Mouse (Mus musculus): Measurements from ENCODE around the gene Ppp1r21.

The Ppp1r21 gene

GRCm38 (mm10) chr17:88529519-88530235 is at the start of gene Ppp1r21:
Gene Ppp1r21 (plus strand): TSS chr17:88530118.
- DNase-seq (ENCODE audit: low spot score in 2 of 2) = peak; percentile 98 to 99

GRCm38 (mm10) chr17:88480369-88480768 is 49.5 kb upstream of the Ppp1r21 start:
- DNase-seq (ENCODE audit: low spot score in 2 of 2) = no peak

- no peak for DNase-seq (ENCODE audit: low spot score in 2 of 2)
These were observed 48.9 kb upstream of the Ppp1r21 start for GRCm38 (mm10) chr17:88481062-88481461.

GRCm38 (mm10) chr17:88481587-88481986 is 48.3 kb upstream of the Ppp1r21 start:
- no peak for DNase-seq (ENCODE audit: low spot score in 2 of 2)

GRCm38 (mm10) chr17:88484539-88484938 is 45.4 kb upstream of the Ppp1r21 start:
- no peak for DNase-seq (ENCODE audit: low spot score in 2 of 2)

- no peak for DNase-seq (ENCODE audit: low spot score in 2 of 2)
These were observed 45.0 kb upstream of the Ppp1r21 start for GRCm38 (mm10) chr17:88484951-88485350.

GRCm38 (mm10) chr17:88490546-88490945 is 39.4 kb upstream of the Ppp1r21 start:
- no peak for DNase-seq (ENCODE audit: low spot score in 2 of 2)

GRCm38 (mm10) chr17:88491366-88492106 is 38.4 kb upstream of the Ppp1r21 start:
- DNase-seq (ENCODE audit: low spot score in 2 of 2) = no peak

- no peak for DNase-seq (ENCODE audit: low spot score in 2 of 2)
These were observed 37.8 kb upstream of the Ppp1r21 start for GRCm38 (mm10) chr17:88492107-88492460.

- no peak for DNase-seq (ENCODE audit: low spot score in 2 of 2)
These were observed 36.4 kb upstream of the Ppp1r21 start for GRCm38 (mm10) chr17:88493551-88493950.

- no peak for DNase-seq (ENCODE audit: low spot score in 2 of 2)
These were observed 35.7 kb upstream of the Ppp1r21 start for GRCm38 (mm10) chr17:88494121-88494771.

- no peak for DNase-seq (ENCODE audit: low spot score in 2 of 2)
These were observed 35.2 kb upstream of the Ppp1r21 start for GRCm38 (mm10) chr17:88494772-88495132.

GRCm38 (mm10) chr17:88498090-88498682 is 31.7 kb upstream of the Ppp1r21 start:
- no peak for DNase-seq (ENCODE audit: low spot score in 2 of 2)

- no peak for DNase-seq (ENCODE audit: low spot score in 2 of 2)
These were observed 25.9 kb upstream of the Ppp1r21 start for GRCm38 (mm10) chr17:88504056-88504455.

- no peak for DNase-seq (ENCODE audit: low spot score in 2 of 2)
These were observed 24.6 kb upstream of the Ppp1r21 start for GRCm38 (mm10) chr17:88505275-88505723.

GRCm38 (mm10) chr17:88505941-88506340 is 24.0 kb upstream of the Ppp1r21 start:
- DNase-seq (ENCODE audit: low spot score in 2 of 2) = no peak

- no peak for DNase-seq (ENCODE audit: low spot score in 2 of 2)
These were observed 22.5 kb upstream of the Ppp1r21 start for GRCm38 (mm10) chr17:88507376-88507775.

- DNase-seq (ENCODE audit: low spot score in 2 of 2) = peak; percentile 71 to 78
These were observed 20.9 kb upstream of the Ppp1r21 start for GRCm38 (mm10) chr17:88508846-88509508.

GRCm38 (mm10) chr17:88509999-88510398 is 19.9 kb upstream of the Ppp1r21 start:
- no peak for DNase-seq (ENCODE audit: low spot score in 2 of 2)

- DNase-seq (ENCODE audit: low spot score in 2 of 2) = peak; percentile 64 to 83
These were observed 18.8 kb upstream of the Ppp1r21 start for GRCm38 (mm10) chr17:88511095-88511551.

GRCm38 (mm10) chr17:88516477-88516876 is 13.4 kb upstream of the Ppp1r21 start:
- no peak for DNase-seq (ENCODE audit: low spot score in 2 of 2)

GRCm38 (mm10) chr17:88527781-88528180 is 2.1 kb upstream of the Ppp1r21 start:
- DNase-seq (ENCODE audit: low spot score in 2 of 2) = no peak
